Mouse (Mus musculus) liver, embryonic 14 days (tissue): ENCODE results near the gene Sycp2. TPM values are rescaled to one million over a fixed set of nuclear protein-coding genes. Genes with fewer than 3 reads are reported as not detected.

Source experiments
- polyA plus RNA-seq: library from polyadenylated mRNA; depleted of rRNA; stranded (reverse); fragments of >200 nt; gene quantifications from 2 replicates; pipeline ENCODE4 v1.2.3, GENCODE M21; 2012; rRNA removed

Sycp2 gene
- 0.01 and 0.02 TPM in 2 replicates for polyA plus RNA-seq

DNA sequence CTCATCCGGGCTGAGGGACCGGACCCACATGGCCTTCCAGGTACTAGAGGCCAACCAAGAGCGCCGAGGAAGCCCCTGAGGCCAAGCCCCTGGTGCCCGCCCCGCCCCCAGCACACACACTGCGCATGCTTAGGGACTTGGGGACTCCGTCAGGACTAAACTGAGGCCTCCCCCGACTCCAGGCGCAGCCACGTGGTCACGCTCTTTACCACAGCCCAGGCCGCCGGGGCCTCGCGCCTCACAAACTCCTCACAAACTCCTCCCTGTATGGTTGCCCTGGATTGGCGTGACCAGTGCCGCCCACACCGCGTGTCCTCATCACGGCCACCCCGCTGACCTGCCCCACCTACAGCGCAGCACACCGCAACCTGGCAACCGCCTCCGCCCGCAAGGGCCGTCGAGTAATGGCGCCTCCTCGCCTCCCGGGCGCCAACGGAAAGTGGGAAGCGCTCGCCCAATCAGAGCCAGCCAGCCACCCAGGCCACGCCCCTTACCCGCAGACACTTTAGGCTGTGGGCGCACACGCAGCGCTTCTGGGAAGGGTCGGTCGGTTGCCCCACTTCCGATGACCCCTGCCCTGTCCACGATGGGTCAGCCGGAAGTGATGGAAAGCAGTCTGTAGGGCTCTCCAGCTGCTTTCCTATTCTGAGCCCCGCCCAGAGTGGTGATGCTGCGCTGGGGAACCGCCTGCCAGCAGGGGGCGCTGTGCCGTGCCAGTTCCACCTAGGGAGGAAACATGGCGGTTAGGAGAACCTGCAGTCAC, at the start of gene Sycp2:
TSS of gene Sycp2 (minus strand) at position 633 of the 763 bp plus-strand sequence.

DNA sequence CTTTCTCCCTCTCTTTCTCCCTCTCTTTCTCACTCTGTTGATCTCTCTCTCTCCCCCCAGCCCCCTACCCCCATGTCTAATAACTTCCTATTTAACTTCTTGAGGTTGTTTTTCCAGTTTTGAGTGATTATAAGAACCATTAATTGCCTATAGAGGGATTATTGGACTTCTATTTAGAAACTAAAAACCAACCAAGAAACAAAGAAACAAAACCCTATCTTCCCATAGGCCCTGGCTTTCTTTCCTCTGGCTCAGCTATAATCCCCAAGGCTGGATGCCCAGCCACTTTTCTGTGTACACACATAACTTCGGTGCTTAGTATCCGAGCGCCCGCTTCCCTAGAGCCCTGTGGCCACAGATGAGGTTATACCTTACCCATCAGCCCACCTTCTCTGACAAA, 22.7 kb upstream of the Sycp2 start, which contains the start of gene Cdh26:
TSS of gene Cdh26 (plus strand) at position 301 of the 400 bp plus-strand sequence.

DNA sequence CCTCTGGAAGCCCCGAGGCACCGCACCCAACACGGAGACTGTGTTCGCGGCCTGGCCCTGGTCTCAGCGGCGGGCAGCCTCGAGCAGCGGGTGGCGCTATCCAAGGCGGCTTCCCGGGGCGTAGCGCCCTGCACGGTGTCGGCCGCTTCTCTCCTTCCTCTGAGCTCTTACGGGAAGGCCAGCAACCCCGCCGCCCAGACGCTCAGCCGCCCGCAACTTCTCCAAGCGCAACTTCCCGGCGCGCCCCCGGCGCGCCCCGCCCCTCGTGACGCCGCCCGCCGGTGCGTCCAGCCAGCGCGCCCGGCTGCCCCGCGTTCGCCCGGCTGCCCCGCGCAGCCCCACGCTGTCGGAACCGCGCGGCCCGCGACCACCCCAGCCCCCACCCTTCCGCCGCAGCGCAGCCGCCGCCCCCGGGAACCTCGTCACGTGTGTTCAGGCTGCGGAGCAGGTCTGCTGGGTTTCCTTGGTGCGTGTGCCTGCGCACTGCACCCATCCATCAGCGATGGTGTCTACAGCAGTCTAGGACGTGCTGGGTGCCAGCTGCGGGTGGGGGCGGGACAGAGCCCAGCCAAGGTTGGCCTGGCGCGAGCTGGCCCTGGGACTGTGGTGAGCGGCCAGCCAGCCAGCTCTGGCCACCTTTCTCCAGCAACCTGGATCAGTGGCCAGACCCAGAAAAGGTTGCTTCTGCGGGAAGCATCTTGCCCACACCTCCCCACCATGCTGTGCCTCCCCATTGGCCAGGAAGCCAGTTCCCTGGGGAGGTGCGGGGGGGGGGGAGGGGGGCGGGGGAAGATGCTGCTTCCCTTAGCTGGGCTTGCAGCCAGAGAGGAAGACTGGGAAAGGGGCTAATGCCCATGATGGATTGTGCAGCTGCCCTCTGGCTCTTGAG, 7.0 kb upstream of the Sycp2 start, which contains the start of the genes Ppp1r3d and Fam217b:
TSS of gene Ppp1r3d (minus strand) at position 212 of the 889 bp plus-strand sequence.
TSS of gene Fam217b (plus strand) at position 264 of the 889 bp plus-strand sequence.

Other genes starting within 250 kb of the Sycp2 start
- 0.39 and 0.42 TPM in 2 replicates for gene Ppp1r3d, start 6.8 kb upstream of the Sycp2 start, polyA plus RNA-seq
- gene Fam217b, start 6.8 kb upstream of the Sycp2 start, polyA plus RNA-seq = 0.42 and 0.51 TPM in 2 replicates
- gene Cdh26, start 22.8 kb upstream of the Sycp2 start, polyA plus RNA-seq = 0.08 and 0.24 TPM in 2 replicates